Mouse (Mus musculus) kidney, adult 2 months (tissue): Measurements from ENCODE around the gene Trit1.

Experiments
- CTCF ChIP-seq: fragments of 200-500 bp; conservative IDR thresholded peaks from 2 replicates; pipeline ENCODE4 v1.5.1; 2011; ENCODE audit warnings: low read depth, mild to moderate bottlenecking, control low read depth, low read length, moderate library complexity, mixed read lengths; ENCODE audit not compliant: insufficient read depth, insufficient read length
- POLR2A ChIP-seq: fragments of 200-500 bp; IDR thresholded peaks from one replicate; pipeline ENCODE4 v1.6.1; 2011; ENCODE audit warnings: low read depth, low read length, control low read depth

DNA sequence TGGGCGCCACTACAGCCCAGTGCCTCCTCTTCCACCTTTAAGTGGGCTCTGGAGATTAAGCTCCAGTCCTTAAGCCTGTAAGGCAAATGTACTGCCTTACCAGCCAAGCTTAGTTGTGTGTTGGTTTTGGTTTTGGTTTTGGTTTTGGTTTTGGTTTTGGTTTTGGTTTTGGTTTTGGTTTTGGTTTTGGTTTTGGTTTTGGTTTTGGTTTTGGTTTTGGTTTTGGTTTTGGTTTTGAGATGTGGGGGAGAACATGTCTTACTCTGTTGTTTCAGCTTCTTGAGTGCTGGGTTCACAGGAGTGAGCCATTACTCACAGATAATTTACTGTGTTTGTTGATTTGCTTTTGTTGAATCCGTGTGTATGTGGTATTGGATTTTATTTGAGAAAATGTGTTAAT lies 68.9 kb downstream of the Trit1 start:
- TF ChIP-seq CTCF (no peak), POLR2A (no peak)
